Comparison of ENCODE assay signal across 8 mouse cellular contexts in genomic region chr9:65101686-65102376, GRCm38 (mm10). TPM values are rescaled to one million over a fixed set of nuclear protein-coding genes. Genes with fewer than 3 reads are reported as not detected.
DNase-seq lines count a peak whose midpoint lies in the region; ATAC-seq and TF ChIP-seq lines count a peak whose summit lies in the region.

No protein-coding gene starts in this region.

- H3K4me1 ChIP-seq in testis, adult 2 months (ENCODE audit: control insufficient read depth, insufficient read depth, low read length) = peaks cover 25% of the 10 kb centered on the region
- no peaks in the 10 kb centered on the region for H3K4me1 ChIP-seq in cortical plate, adult 2 months (ENCODE audit: control insufficient read depth, insufficient read depth, low read length)
- H3K4me1 ChIP-seq in intestine, embryonic 16.5 days (ENCODE audit: control insufficient read depth, insufficient read depth, low read length) = peaks cover 19% of the 10 kb centered on the region
- H3K4me1 ChIP-seq in lung, embryonic 14.5 days (ENCODE audit: insufficient read depth) = 0 out of 2 replicates have a peak, but pooled peaks cover 5% of the 10 kb centered on the region

- H3K27ac ChIP-seq in testis, adult 2 months (ENCODE audit: control insufficient read depth, insufficient read depth, low read depth, low read length) = no peak overlapping the region
- peak overlapping the region; percentile 75; the same call in 1 of the 2 replicates for H3K27ac ChIP-seq in cortical plate, adult 2 months (ENCODE audit: insufficient read depth, low read length)
- peak overlapping the region; percentile 92 for H3K27ac ChIP-seq in intestine, embryonic 16.5 days (ENCODE audit: low read length)
- peak overlapping the region; percentile 91 for H3K27ac ChIP-seq in lung, embryonic 14.5 days (ENCODE audit: low read depth)

- peak overlapping the region; percentile 71 for H3K4me3 ChIP-seq in testis, adult 2 months (ENCODE audit: control insufficient read depth, low read depth, low read length)
- peak overlapping the region; percentile 78 for H3K4me3 ChIP-seq in cortical plate, adult 2 months (ENCODE audit: insufficient read depth, low read length)
- peak overlapping the region; percentile 83 for H3K4me3 ChIP-seq in intestine, embryonic 16.5 days (ENCODE audit: low read length)
- peak overlapping the region; percentile 82 for H3K4me3 ChIP-seq in lung, embryonic 14.5 days (ENCODE audit: low read depth, low read length)

- no peaks in the 10 kb centered on the region; the same call in 1 of the 2 replicates for H3K27me3 ChIP-seq in testis, adult 2 months (ENCODE audit: control insufficient read depth, insufficient read depth, low read length)
- no peaks in the 10 kb centered on the region for H3K27me3 ChIP-seq in intestine, embryonic 16.5 days (replicated peaks; ENCODE audit: control insufficient read depth, insufficient read depth, low read length)
- no peaks in the 10 kb centered on the region for H3K27me3 ChIP-seq in lung, embryonic 14.5 days (ENCODE audit: insufficient read depth, low read length)

- no peak for DNase-seq in testis, postnatal 14 days (ENCODE audit: low spot score)
- DNase-seq in gastrocnemius, postnatal 10 days = peak; percentile 72
- peak; percentile 83 for DNase-seq in lung, embryonic 14.5 days
- peak; percentile 43 for DNase-seq in retina, embryonic 14.5 days (ENCODE audit: low spot score)

- under 1% methylated on average over 39 of the region's 39 CpGs for WGBS in intestine, embryonic 16.5 days
- under 1% methylated on average over 39 of the region's 39 CpGs for WGBS in lung, embryonic 14.5 days

- H3K36me3 ChIP-seq in testis, adult 2 months (ENCODE audit: control insufficient read depth, insufficient read depth, low read length) = no peaks in the 10 kb centered on the region
- H3K36me3 ChIP-seq in intestine, embryonic 16.5 days (ENCODE audit: control insufficient read depth, insufficient read depth, low read length) = no peaks in the 10 kb centered on the region
- no peaks in the 10 kb centered on the region for H3K36me3 ChIP-seq in lung, embryonic 14.5 days (ENCODE audit: insufficient read depth)

- TF ChIP-seq POLR2A in testis, adult 2 months (IDR thresholded peaks at IDR 0.05; ENCODE audit: control insufficient read depth, low read depth, low read length) = no peak
- TF ChIP-seq POLR2A in cortical plate, adult 2 months (IDR thresholded peaks at IDR 0.05; ENCODE audit: extremely low read depth, insufficient read depth, low read length) = no peak

- peak overlapping the region; percentile 86 for H3K9ac ChIP-seq in intestine, embryonic 16.5 days (ENCODE audit: low read depth, low read length)
- peak overlapping the region; percentile 86 for H3K9ac ChIP-seq in lung, embryonic 14.5 days

- TF ChIP-seq CTCF in testis, adult 2 months (IDR thresholded peaks at IDR 0.05; ENCODE audit: control insufficient read depth, insufficient read depth, insufficient replicate concordance, low read depth, low read length) = no peak
- no peak for TF ChIP-seq CTCF in cortical plate, adult 2 months (IDR thresholded peaks at IDR 0.05; ENCODE audit: extremely low read depth, insufficient read depth, low read length)
- TF ChIP-seq CTCF in lung, embryonic 14.5 days (IDR thresholded peaks at IDR 0.05; ENCODE audit: low read depth) = peak; percentile 9; the same call in 1 of the 2 replicates

- peak; percentile 74 for ATAC-seq in intestine, embryonic 16.5 days
- peak; percentile 76 for ATAC-seq in lung, embryonic 14.5 days (ENCODE audit: insufficient read depth)
- no peak for ATAC-seq in erythroid progenitor cell, adult 5-6 weeks (replicated peaks; ENCODE audit: low FRiP score, poor library complexity, severe bottlenecking)

- 0 out of 2 replicates have a peak, but pooled peaks cover 4% of the 10 kb centered on the region for H3K9me3 ChIP-seq in intestine, embryonic 16.5 days (ENCODE audit: control insufficient read depth, low read length)
- H3K9me3 ChIP-seq in lung, embryonic 14.5 days (ENCODE audit: low read depth, low read length) = no peaks in the 10 kb centered on the region

- peak overlapping the region; percentile 93 for H3K4me2 ChIP-seq in intestine, embryonic 16.5 days (ENCODE audit: low read depth, low read length)
- H3K4me2 ChIP-seq in lung, embryonic 14.5 days = peak overlapping the region; percentile 98

RNA-seq across cellular contexts. Expression of gene Igdcc4, which starts 0.5 kb away (rescaled TPM):
- 2.8 and 3.1 TPM in 2 replicates for polyA plus RNA-seq in testis, adult 2 months (2012; rRNA removed)
- 27.2 and 27.9 TPM in 2 replicates for polyA plus RNA-seq in cortical plate, adult 2 months (2012; rRNA removed)
- total RNA-seq in gastrocnemius, postnatal 10 days (2021) = 10 to 100 TPM; 60.4 to 79.2 TPM
- polyA plus RNA-seq in intestine, embryonic 16.5 days (2015; fragmentation: Nextera tagmentation; extraction: Ambion mirVana) = 13.0 and 14.5 TPM in 2 replicates
- polyA plus RNA-seq in lung, embryonic 14.5 days (2014; fragmentation: Nextera tagmentation; extraction: Ambion mirVana) = 26.4 and 28.9 TPM in 2 replicates
- not detected in 2 replicates for total RNA-seq in erythroid progenitor cell, adult 5-6 weeks (2015; ENCODE audit: low replicate concordance)
- not detected in 2 replicates for total RNA-seq in erythroid progenitor cell, adult 5-6 weeks (2017; ENCODE audit: low replicate concordance)

RNA-seq across cellular contexts. Expression of gene Igdcc3, which starts 39.2 kb away (rescaled TPM):
- polyA plus RNA-seq in testis, adult 2 months (2012; rRNA removed) = 0.27 and 0.36 TPM in 2 replicates
- 1.3 and 2.0 TPM in 2 replicates for polyA plus RNA-seq in cortical plate, adult 2 months (2012; rRNA removed)
- under 1 TPM; 0.59 to 0.65 TPM for total RNA-seq in gastrocnemius, postnatal 10 days (2021)
- 0.12 and 0.60 TPM in 2 replicates for polyA plus RNA-seq in intestine, embryonic 16.5 days (2015; fragmentation: Nextera tagmentation; extraction: Ambion mirVana)
- 2.3 and 4.1 TPM in 2 replicates for polyA plus RNA-seq in lung, embryonic 14.5 days (2014; fragmentation: Nextera tagmentation; extraction: Ambion mirVana)
- not detected in 2 replicates for total RNA-seq in erythroid progenitor cell, adult 5-6 weeks (2015; ENCODE audit: low replicate concordance)
- not detected in 2 replicates for total RNA-seq in erythroid progenitor cell, adult 5-6 weeks (2017; ENCODE audit: low replicate concordance)
